Mouse (Mus musculus) heart, embryonic 10.5 days (tissue): ENCODE data around the gene Hfm1. TPM values are rescaled to one million over a fixed set of nuclear protein-coding genes. Genes with fewer than 3 reads are reported as not detected.

Experiments used
- DNase-seq: peaks from one replicate; pipeline ENCODE4 v3.0.0-alpha.2; 2017; ENCODE audit warnings: low spot score
- H3K27ac ChIP-seq: fragments of 300-500 bp; sonication (generic); 2 replicates; pipeline ENCODE4 v1.5.1; 2016; ENCODE audit warnings: mild to moderate bottlenecking
- H3K27me3 ChIP-seq: fragments of 300-500 bp; sonication (generic); 2 replicates; pipeline ENCODE4 v1.6.1; 2016; ENCODE audit warnings: mild to moderate bottlenecking; ENCODE audit not compliant: poor library complexity, insufficient read depth, severe bottlenecking
- H3K36me3 ChIP-seq: fragments of 300-500 bp; sonication (generic); 2 replicates; pipeline ENCODE4 v1.6.1; 2016; ENCODE audit warnings: mild to moderate bottlenecking, moderate library complexity
- H3K4me1 ChIP-seq: fragments of 300-500 bp; sonication (generic); 2 replicates; pipeline ENCODE4 v1.6.1; 2016; ENCODE audit warnings: mild to moderate bottlenecking
- H3K4me3 ChIP-seq: fragments of 300-500 bp; sonication (generic); 2 replicates; pipeline ENCODE4 v1.5.1; 2016; ENCODE audit warnings: mild to moderate bottlenecking, moderate library complexity
- H3K9me3 ChIP-seq: fragments of 300-500 bp; sonication (generic); 2 replicates; pipeline ENCODE4 v1.6.1; 2016; ENCODE audit warnings: mild to moderate bottlenecking, moderate library complexity
- WGBS: fragments of 180-500 bp; shearing (Covaris S2); methylation state at CpG from one replicate; pipeline ENCODE4 v1.1.7; 2016; 5-methylcytosine and 5-hydroxymethylcytosine counted together
- polyA plus RNA-seq: library from polyadenylated mRNA; unstranded; fragments of >200 nt; fragmentation: Nextera tagmentation; extraction: Ambion mirVana; gene quantifications from 2 replicates; pipeline ENCODE4 v1.2.1, GENCODE M21; 2016

Hfm1 gene
- polyA plus RNA-seq, 1 experiment from 2014 or later, result 1.4 TPM

GRCm38 (mm10) chr5:106826740-106827139 lies 99.4 kb downstream of the Hfm1 start:
- H3K9me3 ChIP-seq, result no peaks in the 10 kb centered on the region
- no peak overlapping the region for H3K27ac ChIP-seq
- no peaks in the 10 kb centered on the region for H3K27me3 ChIP-seq
- H3K36me3 ChIP-seq, result no peaks in the 10 kb centered on the region
- no peak for DNase-seq
- no peak overlapping the region for H3K4me3 ChIP-seq
- peaks cover 12% of the 10 kb centered on the region; the same call in 1 of the 2 replicates for H3K4me1 ChIP-seq

GRCm38 (mm10) chr5:106826044-106826443 lies 100.1 kb downstream of the Hfm1 start:
- 65% methylated on average over 8 of the region's 8 CpGs for WGBS
- no peak for DNase-seq
- Histone ChIP-seq H3K27ac (no peak overlapping the region), H3K36me3 (no peaks in the 10 kb centered on the region), H3K4me3 (no peak overlapping the region), H3K27me3 (no peaks in the 10 kb centered on the region), H3K9me3 (no peaks in the 10 kb centered on the region), H3K4me1 (peaks cover 9% of the 10 kb centered on the region; the same call in 1 of the 2 replicates)

GRCm38 (mm10) chr5:106825301-106825853 lies 100.7 kb downstream of the Hfm1 start:
- Histone ChIP-seq H3K27me3 (no peaks in the 10 kb centered on the region), H3K4me3 (peak overlapping the region; percentile 50), H3K9me3 (no peaks in the 10 kb centered on the region), H3K27ac (peak overlapping the region; percentile 60; the same call in 1 of the 2 replicates), H3K4me1 (peaks cover 6% of the 10 kb centered on the region; the same call in 1 of the 2 replicates), H3K36me3 (no peaks in the 10 kb centered on the region)
- WGBS, result 22% methylated on average over 19 of the region's 19 CpGs
- DNase-seq, result no peak

GRCm38 (mm10) chr5:106824716-106825115 lies 101.4 kb downstream of the Hfm1 start:
- Histone ChIP-seq H3K4me1 (peaks cover 6% of the 10 kb centered on the region; the same call in 1 of the 2 replicates), H3K4me3 (peak overlapping the region; percentile 50; the same call in 1 of the 2 replicates), H3K36me3 (no peaks in the 10 kb centered on the region), H3K27me3 (no peaks in the 10 kb centered on the region), H3K9me3 (no peaks in the 10 kb centered on the region), H3K27ac (no peak overlapping the region)
- 87% methylated on average over 5 of the region's 5 CpGs for WGBS
- DNase-seq, result no peak

- WGBS, result 78% methylated on average over 8 of the region's 8 CpGs
- no peaks in the 10 kb centered on the region for H3K36me3 ChIP-seq
- H3K9me3 ChIP-seq, result no peaks in the 10 kb centered on the region
- no peak for DNase-seq
- H3K4me1 ChIP-seq, result no peaks in the 10 kb centered on the region
- peaks cover 6% of the 10 kb centered on the region; the same call in 1 of the 2 replicates for H3K27me3 ChIP-seq
- no peak overlapping the region for H3K27ac ChIP-seq
- no peak overlapping the region for H3K4me3 ChIP-seq
Observed at GRCm38 (mm10) chr5:106819630-106820029, 106.5 kb downstream of the Hfm1 start.

- 57% methylated on average over 15 of the region's 15 CpGs for WGBS
- peaks cover 18% of the 10 kb centered on the region for H3K27me3 ChIP-seq
- no peaks in the 10 kb centered on the region for H3K4me1 ChIP-seq
- no peak overlapping the region for H3K27ac ChIP-seq
- no peak for DNase-seq
- H3K4me3 ChIP-seq, result peak overlapping the region; percentile 36
- no peaks in the 10 kb centered on the region for H3K36me3 ChIP-seq
- H3K9me3 ChIP-seq, result no peaks in the 10 kb centered on the region
Observed at GRCm38 (mm10) chr5:106815923-106816654, 110.0 kb downstream of the Hfm1 start.

- H3K27ac ChIP-seq, result no peak overlapping the region
- H3K27me3 ChIP-seq, result peaks cover 18% of the 10 kb centered on the region
- H3K36me3 ChIP-seq, result no peaks in the 10 kb centered on the region
- no peaks in the 10 kb centered on the region for H3K9me3 ChIP-seq
- H3K4me3 ChIP-seq, result no peak overlapping the region
- no peaks in the 10 kb centered on the region for H3K4me1 ChIP-seq
- WGBS, result 64% methylated on average over 6 of the region's 6 CpGs
- DNase-seq, result no peak
Observed at GRCm38 (mm10) chr5:106814611-106815010, 111.5 kb downstream of the Hfm1 start.

GRCm38 (mm10) chr5:106803094-106803493 lies 123.0 kb downstream of the Hfm1 start:
- DNase-seq, result no peak
- H3K4me3 ChIP-seq, result no peak overlapping the region
- 2% methylated on average over 12 of the region's 12 CpGs for WGBS

GRCm38 (mm10) chr5:106801886-106802798 lies 124.0 kb downstream of the Hfm1 start:
- Histone ChIP-seq H3K27ac (no peak overlapping the region), H3K9me3 (no peaks in the 10 kb centered on the region), H3K4me1 (peaks cover 17% of the 10 kb centered on the region), H3K36me3 (no peaks in the 10 kb centered on the region), H3K4me3 (peak overlapping the region; percentile 48), H3K27me3 (peaks cover 7% of the 10 kb centered on the region; the same call in 1 of the 2 replicates)
- peak; percentile 94 for DNase-seq
- WGBS, result 6% methylated on average over 32 of the region's 32 CpGs

More at GRCm38 (mm10) chr5:106803094-106803493, 123.0 kb downstream of the Hfm1 start:
- Histone ChIP-seq H3K27me3 (peaks cover 7% of the 10 kb centered on the region; the same call in 1 of the 2 replicates), H3K4me1 (peaks cover 17% of the 10 kb centered on the region), H3K36me3 (no peaks in the 10 kb centered on the region), H3K27ac (no peak overlapping the region), H3K9me3 (no peaks in the 10 kb centered on the region)

GRCm38 (mm10) chr5:106801215-106801863 lies 124.8 kb downstream of the Hfm1 start:
- Histone ChIP-seq H3K36me3 (no peaks in the 10 kb centered on the region), H3K27ac (no peak overlapping the region), H3K4me1 (peaks cover 17% of the 10 kb centered on the region), H3K4me3 (0 out of 2 replicates have a peak overlapping the region, but pooled peaks have one; percentile 48), H3K9me3 (no peaks in the 10 kb centered on the region), H3K27me3 (peaks cover 7% of the 10 kb centered on the region; the same call in 1 of the 2 replicates)
- WGBS, result 18% methylated on average over 9 of the region's 9 CpGs
- DNase-seq, result no peak

GRCm38 (mm10) chr5:106797896-106798295 lies 128.2 kb downstream of the Hfm1 start:
- no peak for DNase-seq
- WGBS, result 78% methylated on average over 5 of the region's 5 CpGs
- peaks cover 11% of the 10 kb centered on the region; the same call in 1 of the 2 replicates for H3K27me3 ChIP-seq

GRCm38 (mm10) chr5:106791241-106791572 lies 134.9 kb downstream of the Hfm1 start:
- H3K27me3 ChIP-seq, result peaks cover 4% of the 10 kb centered on the region; the same call in 1 of the 2 replicates
- H3K36me3 ChIP-seq, result no peaks in the 10 kb centered on the region
- no peaks in the 10 kb centered on the region for H3K9me3 ChIP-seq
- no peak overlapping the region for H3K4me3 ChIP-seq
- DNase-seq, result no peak
- 10% methylated on average over 6 of the region's 6 CpGs for WGBS
- 0 out of 2 replicates have a peak, but pooled peaks cover 6% of the 10 kb centered on the region for H3K4me1 ChIP-seq
- H3K27ac ChIP-seq, result no peak overlapping the region

More at GRCm38 (mm10) chr5:106797896-106798295, 128.2 kb downstream of the Hfm1 start:
- no peaks in the 10 kb centered on the region for H3K9me3 ChIP-seq
- no peak overlapping the region for H3K4me3 ChIP-seq
- peaks cover 11% of the 10 kb centered on the region for H3K4me1 ChIP-seq
- H3K27ac ChIP-seq, result no peak overlapping the region
- no peaks in the 10 kb centered on the region for H3K36me3 ChIP-seq
